Mouse (Mus musculus) embryo, embryonic 11.5 days (tissue): ENCODE measurements around the gene Edil3.

ENCODE experiments used
- DNase-seq: peaks from one replicate; pipeline ENCODE4 v3.0.0-alpha.2; 2012; ENCODE audit warnings: low read depth, low spot score

The Edil3 gene

DNA sequence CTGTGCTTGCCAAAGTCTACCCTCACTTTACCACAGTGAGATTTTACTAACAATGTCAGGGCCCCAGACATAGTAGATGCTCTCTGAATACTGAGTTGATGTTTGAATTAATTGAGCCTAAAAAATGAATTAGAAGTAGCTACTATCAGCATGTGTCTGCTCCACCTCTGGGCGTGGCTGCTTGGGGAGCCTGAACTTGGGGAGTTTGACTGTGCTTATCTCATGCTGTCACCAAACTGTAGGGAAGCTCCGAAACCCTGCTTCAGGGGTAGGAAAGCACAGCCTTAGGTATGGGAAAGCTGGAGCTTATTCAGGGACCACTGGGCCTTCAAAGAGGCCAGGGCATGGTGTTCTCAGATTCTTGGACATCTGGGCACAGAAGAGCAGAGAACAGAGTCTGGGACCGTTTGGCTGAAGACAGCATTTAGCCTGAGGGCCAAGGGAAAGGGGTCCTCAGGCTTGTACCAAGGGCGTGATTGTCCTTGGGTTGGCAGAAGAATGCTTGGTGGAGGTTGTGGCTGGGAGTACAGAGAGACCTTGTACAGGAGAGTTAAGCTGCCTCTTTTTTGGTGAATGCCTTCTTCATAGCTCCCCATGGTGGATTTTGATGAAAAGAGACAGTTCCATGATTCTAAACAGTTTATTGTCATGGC lies 432.8 kb downstream of the Edil3 start:
- no peak for DNase-seq

DNA sequence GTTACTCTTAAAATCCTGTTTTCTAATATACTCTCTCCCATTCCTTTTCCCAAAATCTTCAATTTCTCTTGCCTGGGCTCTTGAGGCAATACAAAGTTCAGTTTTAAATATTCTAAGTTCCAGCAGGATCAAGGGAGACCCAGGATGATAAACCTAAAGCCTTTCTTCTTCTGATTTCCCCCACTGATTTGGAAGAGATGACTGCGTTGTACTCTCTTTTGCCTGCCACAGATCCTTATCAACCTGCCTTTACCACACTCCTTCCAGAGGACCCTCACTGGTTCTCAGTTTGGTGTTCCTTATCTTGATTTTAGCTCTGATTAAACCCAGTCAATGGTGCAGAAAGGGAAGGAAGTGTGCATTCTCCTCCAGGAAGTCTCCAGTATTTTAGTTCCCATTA lies 435.6 kb downstream of the Edil3 start:
- no peak for DNase-seq

DNA sequence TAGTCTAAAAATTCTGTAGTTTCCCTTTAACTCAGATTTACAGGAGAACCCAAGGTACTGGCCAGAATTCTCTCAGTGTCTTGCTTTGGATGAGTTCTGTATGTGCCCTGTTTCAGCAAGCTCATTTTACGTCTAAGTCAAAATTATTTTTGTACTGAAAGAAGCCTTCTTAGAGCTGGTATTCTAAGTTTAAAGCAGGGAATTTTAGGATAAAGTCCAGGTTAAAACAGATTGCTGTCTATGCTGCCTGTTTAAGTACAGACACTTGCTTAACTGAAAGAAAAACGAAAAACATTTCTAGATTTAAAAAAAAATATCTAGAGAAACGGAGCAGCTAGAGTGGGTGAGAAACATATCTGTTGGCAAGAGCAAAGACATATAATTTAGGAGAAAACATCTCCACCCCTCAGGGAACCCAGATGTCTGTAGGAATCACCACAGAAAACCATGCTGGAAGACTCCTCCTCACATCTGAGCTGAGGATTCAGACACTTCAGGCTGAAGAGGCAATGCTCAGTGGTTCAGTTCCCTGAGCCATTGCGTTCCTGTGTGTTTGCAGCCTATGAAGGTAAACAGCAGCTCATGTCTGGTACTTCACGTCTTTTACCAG lies 465.5 kb downstream of the Edil3 start:
- no peak for DNase-seq

DNA sequence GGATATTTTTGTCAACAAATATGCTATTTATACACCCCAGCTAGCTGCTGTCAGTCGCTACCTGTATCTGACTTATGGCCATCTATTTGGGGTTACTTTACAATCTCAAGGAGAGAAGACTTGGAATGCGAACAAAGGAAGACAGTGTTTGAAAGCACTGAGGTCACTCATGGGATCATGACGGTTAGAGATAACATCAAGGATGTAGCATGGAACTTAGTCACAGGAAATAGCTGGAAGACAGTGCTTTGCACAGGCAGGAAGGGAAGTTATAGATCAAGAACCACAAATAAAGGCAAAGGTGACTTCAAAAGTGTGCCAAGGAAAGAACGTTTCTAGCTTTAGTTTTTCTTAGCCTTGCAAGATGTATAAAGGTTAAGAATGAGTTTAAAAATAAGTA lies 466.9 kb downstream of the Edil3 start:
- no peak for DNase-seq

DNA sequence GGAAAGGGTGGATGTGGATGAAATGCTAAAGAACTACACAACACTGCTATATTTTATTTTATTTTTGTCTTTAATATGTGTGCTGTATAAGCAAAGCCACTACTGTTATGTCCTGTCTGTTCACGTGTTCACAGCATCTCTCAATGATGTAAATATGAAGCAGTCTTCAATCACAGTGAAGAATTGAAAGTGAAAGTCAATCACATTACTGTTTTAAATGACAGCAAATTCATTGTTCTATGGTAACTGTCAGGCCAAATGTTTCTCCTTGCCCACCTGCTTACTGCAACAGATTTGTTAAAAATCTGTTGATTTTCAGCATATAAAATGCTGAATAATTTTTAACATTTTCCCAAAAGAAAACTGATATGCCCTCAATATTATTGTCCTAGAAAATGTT lies 499.9 kb downstream of the Edil3 start:
- no peak for DNase-seq

DNA sequence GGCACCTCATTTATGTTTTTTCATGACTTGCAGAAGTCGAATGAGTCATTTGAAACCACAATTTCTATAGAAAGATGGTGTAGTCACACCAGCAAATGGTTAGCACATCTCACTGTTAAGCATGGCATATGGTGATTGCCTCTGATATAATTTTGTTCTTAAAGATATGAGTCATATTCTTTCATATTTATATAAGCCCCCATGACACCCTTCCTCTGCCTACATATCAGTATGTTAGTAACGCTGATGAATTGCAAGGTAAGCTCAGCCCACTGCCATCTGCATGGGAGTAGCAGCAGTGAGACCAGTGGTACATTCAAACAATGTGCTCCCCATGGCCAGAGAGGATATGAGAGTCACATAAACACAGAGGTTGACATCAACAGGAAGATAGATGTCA lies 503.0 kb downstream of the Edil3 start:
- DNase-seq, result no peak

DNA sequence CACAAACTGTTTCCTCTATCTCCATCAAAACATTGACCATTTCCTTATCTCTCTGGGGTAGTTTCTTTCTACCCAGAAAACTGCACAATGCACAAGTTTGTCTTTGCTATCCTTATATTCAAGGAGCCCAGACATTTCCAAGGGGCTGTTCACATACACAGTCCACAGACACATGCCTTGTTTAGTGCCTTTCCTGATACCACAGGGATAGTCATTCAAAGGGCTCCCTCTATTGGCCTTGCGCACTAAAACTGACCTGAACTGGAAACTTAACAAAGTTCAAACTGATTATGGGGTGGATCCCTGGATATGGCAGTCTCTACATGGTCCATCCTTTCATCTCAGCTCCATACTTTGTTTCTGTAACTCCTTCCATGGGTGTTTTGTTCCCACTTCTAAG lies 513.2 kb downstream of the Edil3 start:
- DNase-seq, result peak; percentile 13

DNA sequence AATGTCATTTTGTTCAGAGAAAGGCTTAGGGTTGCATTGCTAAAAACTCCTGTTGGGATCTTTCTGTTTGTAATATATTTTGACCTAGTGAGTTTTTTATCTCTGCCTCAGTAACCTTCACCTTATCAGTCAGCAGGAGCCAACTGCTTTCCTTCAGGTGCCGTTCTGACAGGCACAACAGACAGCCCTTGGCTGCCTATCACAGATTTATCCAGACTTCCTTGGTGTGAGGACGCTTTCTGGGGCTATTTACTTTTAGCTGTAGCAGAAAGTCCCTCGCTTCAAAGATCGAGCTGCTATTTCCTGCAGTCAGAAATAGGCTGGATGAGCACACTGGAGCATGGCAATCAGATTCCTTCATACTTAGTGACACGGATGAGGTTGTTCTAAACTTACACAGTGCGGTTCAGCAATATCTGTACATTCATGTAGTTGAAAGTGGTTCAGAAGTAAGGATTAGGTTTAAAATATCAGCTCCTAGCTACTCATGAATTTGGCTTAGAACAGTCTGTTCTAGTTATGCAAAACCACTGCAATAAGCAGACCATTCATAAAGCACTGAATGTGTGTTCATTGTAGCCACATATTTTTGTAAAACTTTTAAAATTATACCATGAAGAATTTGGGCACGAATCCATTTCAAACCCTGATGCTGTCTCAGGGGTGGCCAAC lies 514.8 kb downstream of the Edil3 start:
- no peak for DNase-seq

DNA sequence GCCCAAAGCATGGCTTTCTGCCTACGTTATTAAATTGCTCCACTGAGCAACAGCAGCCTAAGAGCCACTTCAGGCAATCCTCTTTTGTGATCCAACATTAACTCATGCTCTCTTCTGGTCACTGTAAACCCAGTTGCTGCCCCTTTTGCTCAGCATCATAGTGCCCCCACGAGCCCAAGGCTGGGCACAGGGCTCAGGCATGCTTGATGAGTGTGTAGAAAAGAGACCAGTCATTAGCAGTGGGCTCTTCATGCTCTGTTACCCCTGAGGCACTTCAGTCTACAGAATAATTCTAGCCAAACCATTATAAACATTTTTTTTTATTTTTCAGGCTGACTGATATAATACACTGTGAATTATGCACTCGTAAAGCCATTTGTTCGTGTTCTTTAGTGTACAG lies 517.8 kb downstream of the Edil3 start:
- no peak for DNase-seq

DNA sequence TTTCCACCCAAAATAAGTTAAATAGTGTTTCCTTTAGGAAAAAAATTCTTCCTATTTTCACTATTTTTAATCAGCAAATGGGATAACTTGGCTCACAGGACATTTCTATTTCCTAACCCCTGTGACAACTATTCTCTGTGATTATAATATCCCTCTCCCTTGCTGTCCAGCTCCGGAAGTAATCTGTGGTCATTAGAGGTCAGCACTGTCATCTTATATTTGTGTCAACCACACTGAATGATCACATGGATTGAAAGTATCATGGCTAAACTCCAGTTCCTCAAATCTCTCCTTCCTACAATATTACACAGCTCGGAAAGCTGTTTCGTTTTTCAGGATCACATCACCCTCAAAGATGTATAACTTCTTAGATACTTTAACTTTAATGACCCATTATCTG lies 518.5 kb downstream of the Edil3 start:
- no peak for DNase-seq

DNA sequence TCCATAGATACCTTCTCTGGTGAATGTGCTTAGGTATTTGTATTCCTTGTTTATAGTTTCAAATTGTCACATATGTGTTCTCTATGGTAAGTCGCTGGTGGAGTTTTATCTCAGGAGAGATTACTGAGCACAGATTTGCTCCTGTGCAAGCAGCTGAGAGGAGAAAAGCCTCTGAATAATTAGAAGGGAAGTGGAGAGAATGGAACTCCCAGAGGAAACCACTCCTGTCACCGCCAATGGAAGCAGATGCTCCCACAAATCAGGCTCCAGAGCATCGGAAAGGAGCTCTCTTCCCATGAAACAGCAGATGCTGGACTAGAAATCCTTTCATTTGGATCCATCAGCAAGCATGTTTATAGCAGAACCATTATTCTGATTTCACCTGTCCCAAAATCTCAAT lies 534.0 kb downstream of the Edil3 start:
- no peak for DNase-seq

DNA sequence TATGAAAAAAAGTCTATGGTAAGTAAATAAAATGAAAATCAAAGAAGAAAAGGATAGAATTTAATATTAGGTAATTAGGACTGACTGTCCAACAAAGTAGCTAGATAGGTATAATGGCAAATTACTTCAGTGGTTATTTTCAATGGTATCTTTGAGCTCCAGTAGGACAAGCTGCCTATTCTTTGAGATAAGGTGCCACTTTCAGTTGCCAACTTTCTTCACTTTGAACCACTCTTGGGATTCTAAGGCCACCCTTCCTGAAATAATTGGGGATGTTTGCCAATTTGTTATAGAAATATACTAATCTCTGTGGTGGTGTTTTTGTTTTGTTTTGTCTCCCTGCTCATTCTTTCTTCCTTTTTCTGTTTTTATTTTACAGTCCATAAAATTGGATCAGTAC lies 537.1 kb downstream of the Edil3 start:
- DNase-seq, result no peak

DNA sequence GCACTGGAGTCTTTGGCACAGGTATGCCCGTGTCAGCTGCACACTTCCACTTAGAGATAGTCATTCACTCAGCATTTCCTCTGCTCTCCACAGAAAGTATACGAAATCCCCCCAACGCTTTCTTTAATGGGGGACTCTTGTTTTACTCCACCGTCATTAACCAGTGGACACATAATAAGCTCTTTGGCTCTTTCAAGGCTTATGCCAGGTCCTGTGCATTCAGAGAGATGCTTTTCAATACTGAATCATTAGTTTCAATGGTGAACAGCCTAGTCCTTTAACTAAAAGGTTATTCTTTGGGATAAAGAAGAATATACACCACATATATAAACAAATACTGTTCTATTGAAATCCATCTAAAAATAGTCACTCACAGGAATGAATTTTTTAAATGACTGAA lies 541.0 kb downstream of the Edil3 start:
- DNase-seq, result no peak

DNA sequence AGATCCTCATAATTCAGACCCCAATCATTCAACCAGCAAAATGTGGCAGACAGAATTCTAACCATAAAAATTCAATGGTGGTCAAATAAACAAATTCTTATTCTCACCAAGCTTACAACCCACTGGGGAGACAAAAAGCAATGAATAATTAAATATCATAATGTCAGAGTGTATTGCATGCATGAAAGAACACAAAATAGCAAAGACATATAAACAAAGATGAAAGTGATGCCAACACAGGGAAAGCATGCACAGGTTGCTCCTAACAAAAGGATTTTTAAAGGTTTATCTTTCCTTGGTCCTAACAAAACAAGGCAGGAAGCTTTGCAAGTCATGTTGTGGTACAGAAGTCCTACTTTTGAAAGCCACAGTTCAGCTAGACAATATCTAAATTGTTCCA lies 550.0 kb downstream of the Edil3 start:
- no peak for DNase-seq

DNA sequence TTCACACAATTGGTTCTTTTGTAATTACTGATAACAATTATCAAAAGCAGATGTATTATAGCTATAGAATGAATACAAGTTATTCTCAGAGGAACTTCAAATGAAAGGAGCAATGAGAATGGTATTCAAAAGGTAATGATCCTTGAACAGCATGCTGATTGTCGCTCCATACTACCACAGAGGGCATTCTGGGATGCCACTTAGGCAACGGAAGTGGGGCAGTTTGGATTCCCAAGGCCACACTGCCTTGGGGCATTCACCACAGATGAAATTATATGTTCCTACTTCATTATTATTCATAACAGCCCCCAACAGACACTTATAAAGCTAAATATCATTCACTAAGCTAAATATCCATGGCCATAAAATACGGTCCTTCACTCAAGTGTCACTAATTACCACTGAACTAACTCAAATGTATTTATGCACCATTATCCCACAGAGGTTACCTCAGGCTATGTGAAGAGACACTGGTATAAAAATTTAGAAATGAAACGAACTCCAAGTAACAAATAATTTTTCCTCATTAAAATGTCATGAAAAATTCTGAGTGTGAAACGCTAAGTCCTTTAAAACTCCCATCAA lies 550.5 kb downstream of the Edil3 start:
- no peak for DNase-seq
